Mouse (Mus musculus): ENCODE data around the gene Slc44a2. TPM values are rescaled to one million over a fixed set of nuclear protein-coding genes. Genes with fewer than 3 reads are reported as not detected.
A peak's percentile ranks its signal among the peaks of the same experiment; 100 is the strongest.
"Not testable (repeated sequence)": the region's sequence is repeated elsewhere in the genome, so short reads cannot be mapped to it uniquely, and the experiment has no call there.

Gene Slc44a2
- polyA plus RNA-seq, 1 experiment from 2014 or later = 60.4 TPM

- no peaks in the 10 kb centered on the region for H3K27me3 ChIP-seq (ENCODE audit: control insufficient read depth, insufficient read depth, low read length)
- ATAC-seq (ENCODE audit: low FRiP score) (peak; percentile 96), DNase-seq (ENCODE audit: low spot score) (peak; percentile 100)
- peak within 1 kb of the TSS; percentile 71 for H3K4me3 ChIP-seq (ENCODE audit: low read depth, low read length)
- peak within 1 kb of the TSS; percentile 72 for H3K9ac ChIP-seq (ENCODE audit: low read depth, low read length)
- peak within 1 kb of the TSS; percentile 86 for H3K27ac ChIP-seq (ENCODE audit: low read depth, low read length)
- H3K4me2 ChIP-seq (replicated peaks; ENCODE audit: low read depth, low read length) = peak within 1 kb of the TSS; percentile 72
- H3K36me3 ChIP-seq (ENCODE audit: control insufficient read depth, insufficient read depth, low read length) = no peaks in the 10 kb centered on the region; the same call in 1 of the 2 replicates
- under 1% methylated on average over 51 of the region's 51 CpGs for WGBS
- H3K9me3 ChIP-seq (ENCODE audit: control insufficient read depth, low read length) = no peaks in the 10 kb centered on the region
- peaks cover 8% of the 10 kb centered on the region for H3K4me1 ChIP-seq (replicated peaks; ENCODE audit: control insufficient read depth, insufficient read depth, low read length)
These were observed 29.3 kb upstream of the Slc44a2 start, which contains the start of gene Cdkn2d for GRCm38 (mm10) chr9:21291022-21291787. Cdkn2d (minus strand) TSS chr9:21291407.

GRCm38 (mm10) chr9:21291868-21292267 lies 28.6 kb upstream of the Slc44a2 start:
- Histone ChIP-seq H3K4me3 (ENCODE audit: low read depth, low read length) (peak overlapping the region; percentile 71), H3K9ac (ENCODE audit: low read depth, low read length) (peak overlapping the region; percentile 27; the same call in 1 of the 2 replicates), H3K4me2 (replicated peaks; ENCODE audit: low read depth, low read length) (peak overlapping the region; percentile 44), H3K27ac (ENCODE audit: low read depth, low read length) (peak overlapping the region; percentile 76)
- not testable (repeated sequence) for H3K27me3 ChIP-seq (ENCODE audit: control insufficient read depth, insufficient read depth, low read length); H3K4me1 ChIP-seq (replicated peaks; ENCODE audit: control insufficient read depth, insufficient read depth, low read length); H3K36me3 ChIP-seq (ENCODE audit: control insufficient read depth, insufficient read depth, low read length); ATAC-seq (ENCODE audit: low FRiP score); H3K9me3 ChIP-seq (ENCODE audit: control insufficient read depth, low read length); DNase-seq (ENCODE audit: low spot score)
- WGBS = 25% methylated on average over 7 of the region's 7 CpGs

GRCm38 (mm10) chr9:21292271-21292670 lies 28.2 kb upstream of the Slc44a2 start:
- DNase-seq (ENCODE audit: low spot score) (no peak), ATAC-seq (ENCODE audit: low FRiP score) (no peak)
- peaks cover 4% of the 10 kb centered on the region; the same call in 1 of the 2 replicates for H3K4me1 ChIP-seq (replicated peaks; ENCODE audit: control insufficient read depth, insufficient read depth, low read length)
- H3K36me3 ChIP-seq (ENCODE audit: control insufficient read depth, insufficient read depth, low read length) = no peaks in the 10 kb centered on the region; the same call in 1 of the 2 replicates
- H3K9ac ChIP-seq (ENCODE audit: low read depth, low read length) = no peak overlapping the region
- no peaks in the 10 kb centered on the region for H3K27me3 ChIP-seq (ENCODE audit: control insufficient read depth, insufficient read depth, low read length)
- H3K9me3 ChIP-seq (ENCODE audit: control insufficient read depth, low read length) = no peaks in the 10 kb centered on the region
- WGBS = 92% methylated on average over 3 of the region's 3 CpGs
- 0 out of 2 replicates have a peak overlapping the region, but pooled peaks have one; percentile 76 for H3K27ac ChIP-seq (ENCODE audit: low read depth, low read length)
- H3K4me3 ChIP-seq (ENCODE audit: low read depth, low read length) = no peak overlapping the region
- H3K4me2 ChIP-seq (replicated peaks; ENCODE audit: low read depth, low read length) = no peak overlapping the region

GRCm38 (mm10) chr9:21299014-21299413 lies 21.5 kb upstream of the Slc44a2 start:
- ATAC-seq (ENCODE audit: low FRiP score) (no peak), DNase-seq (ENCODE audit: low spot score) (no peak)
- Histone ChIP-seq H3K27ac (ENCODE audit: low read depth, low read length) (no peak overlapping the region), H3K4me3 (ENCODE audit: low read depth, low read length) (no peak overlapping the region), H3K27me3 (ENCODE audit: control insufficient read depth, insufficient read depth, low read length) (no peaks in the 10 kb centered on the region), H3K4me2 (replicated peaks; ENCODE audit: low read depth, low read length) (no peak overlapping the region), H3K36me3 (ENCODE audit: control insufficient read depth, insufficient read depth, low read length) (no peaks in the 10 kb centered on the region), H3K4me1 (replicated peaks; ENCODE audit: control insufficient read depth, insufficient read depth, low read length) (no peaks in the 10 kb centered on the region), H3K9ac (ENCODE audit: low read depth, low read length) (no peak overlapping the region), H3K9me3 (ENCODE audit: control insufficient read depth, low read length) (no peaks in the 10 kb centered on the region)
- WGBS = 83% methylated on average over 10 of the region's 10 CpGs

GRCm38 (mm10) chr9:21305065-21305464 lies 15.4 kb upstream of the Slc44a2 start:
- Histone ChIP-seq H3K36me3 (ENCODE audit: control insufficient read depth, insufficient read depth, low read length) (no peaks in the 10 kb centered on the region), H3K27ac (ENCODE audit: low read depth, low read length) (no peak overlapping the region), H3K4me3 (ENCODE audit: low read depth, low read length) (no peak overlapping the region), H3K9ac (ENCODE audit: low read depth, low read length) (no peak overlapping the region), H3K27me3 (ENCODE audit: control insufficient read depth, insufficient read depth, low read length) (no peaks in the 10 kb centered on the region), H3K9me3 (ENCODE audit: control insufficient read depth, low read length) (no peaks in the 10 kb centered on the region), H3K4me2 (replicated peaks; ENCODE audit: low read depth, low read length) (no peak overlapping the region), H3K4me1 (replicated peaks; ENCODE audit: control insufficient read depth, insufficient read depth, low read length) (no peaks in the 10 kb centered on the region)
- WGBS = 88% methylated on average over 7 of the region's 7 CpGs
- no peak for ATAC-seq (ENCODE audit: low FRiP score)
- no peak for DNase-seq (ENCODE audit: low spot score)

GRCm38 (mm10) chr9:21309150-21309741 lies 11.3 kb upstream of the Slc44a2 start:
- ATAC-seq (ENCODE audit: low FRiP score) = no peak
- no peaks in the 10 kb centered on the region for H3K4me1 ChIP-seq (replicated peaks; ENCODE audit: control insufficient read depth, insufficient read depth, low read length)
- WGBS = 73% methylated on average over 15 of the region's 15 CpGs
- no peaks in the 10 kb centered on the region for H3K36me3 ChIP-seq (ENCODE audit: control insufficient read depth, insufficient read depth, low read length)
- H3K9ac ChIP-seq (ENCODE audit: low read depth, low read length) = no peak overlapping the region
- H3K9me3 ChIP-seq (ENCODE audit: control insufficient read depth, low read length) = no peaks in the 10 kb centered on the region
- H3K27me3 ChIP-seq (ENCODE audit: control insufficient read depth, insufficient read depth, low read length) = peaks cover 10% of the 10 kb centered on the region
- H3K27ac ChIP-seq (ENCODE audit: low read depth, low read length) = no peak overlapping the region
- H3K4me3 ChIP-seq (ENCODE audit: low read depth, low read length) = no peak overlapping the region
- no peak for DNase-seq (ENCODE audit: low spot score)
- H3K4me2 ChIP-seq (replicated peaks; ENCODE audit: low read depth, low read length) = no peak overlapping the region

- Histone ChIP-seq H3K27ac (ENCODE audit: low read depth, low read length) (no peak overlapping the region), H3K36me3 (ENCODE audit: control insufficient read depth, insufficient read depth, low read length) (no peaks in the 10 kb centered on the region), H3K4me3 (ENCODE audit: low read depth, low read length) (no peak overlapping the region), H3K9ac (ENCODE audit: low read depth, low read length) (no peak overlapping the region), H3K9me3 (ENCODE audit: control insufficient read depth, low read length) (no peaks in the 10 kb centered on the region), H3K4me1 (replicated peaks; ENCODE audit: control insufficient read depth, insufficient read depth, low read length) (no peaks in the 10 kb centered on the region), H3K4me2 (replicated peaks; ENCODE audit: low read depth, low read length) (no peak overlapping the region), H3K27me3 (ENCODE audit: control insufficient read depth, insufficient read depth, low read length) (peaks cover 10% of the 10 kb centered on the region)
- WGBS = 27% methylated on average over 7 of the region's 7 CpGs
- DNase-seq (ENCODE audit: low spot score) (no peak), ATAC-seq (ENCODE audit: low FRiP score) (no peak)
These were observed 8.8 kb upstream of the Slc44a2 start for GRCm38 (mm10) chr9:21311695-21312094.

- Histone ChIP-seq H3K9me3 (ENCODE audit: control insufficient read depth, low read length) (no peaks in the 10 kb centered on the region), H3K9ac (ENCODE audit: low read depth, low read length) (no peak within 1 kb of the TSS), H3K36me3 (ENCODE audit: control insufficient read depth, insufficient read depth, low read length) (no peaks in the 10 kb centered on the region), H3K27me3 (ENCODE audit: control insufficient read depth, insufficient read depth, low read length) (peaks cover 10% of the 10 kb centered on the region), H3K4me3 (ENCODE audit: low read depth, low read length) (no peak within 1 kb of the TSS), H3K4me2 (replicated peaks; ENCODE audit: low read depth, low read length) (no peak within 1 kb of the TSS), H3K27ac (ENCODE audit: low read depth, low read length) (no peak within 1 kb of the TSS), H3K4me1 (replicated peaks; ENCODE audit: control insufficient read depth, insufficient read depth, low read length) (no peaks in the 10 kb centered on the region)
- no peak for DNase-seq (ENCODE audit: low spot score)
- ATAC-seq (ENCODE audit: low FRiP score) = no peak
- 12% methylated on average over 34 of the region's 35 CpGs for WGBS
These were observed 8.4 kb upstream of the Slc44a2 start, which contains the start of gene Ap1m2 for GRCm38 (mm10) chr9:21312134-21312533. Ap1m2 (minus strand) TSS chr9:21312337.
